Mouse (Mus musculus) cortical plate, adult 2 months (tissue): ENCODE measurements around the gene Hoxa11.

Experiments
- CTCF ChIP-seq: fragments of 200-500 bp; IDR thresholded peaks from 2 replicates; pipeline ENCODE4 v1.5.1; 2011; ENCODE audit warnings: mild to moderate bottlenecking, control low read depth, low read length; ENCODE audit not compliant: insufficient read depth; ENCODE audit errors: extremely low read depth
- POLR2A ChIP-seq: fragments of 200-500 bp; IDR thresholded peaks from 2 replicates; pipeline ENCODE4 v1.6.1; 2011; ENCODE audit warnings: mild to moderate bottlenecking, low read length, control low read depth; ENCODE audit not compliant: insufficient read depth; ENCODE audit errors: extremely low read depth

- no peak for TF ChIP-seq CTCF
- TF ChIP-seq POLR2A: no peak
Observed at GRCm38 (mm10) chr6:52268341-52268740, 22.7 kb upstream of the Hoxa11 start.
